Mouse (Mus musculus) lung, adult 10 weeks (tissue): ENCODE data around the gene Gapdh. TPM values are rescaled to one million over a fixed set of nuclear protein-coding genes. Genes with fewer than 3 reads are reported as not detected.

Source experiments
- polyA plus RNA-seq: library from polyadenylated mRNA; stranded (reverse); fragments of 350-450 nt; fragmentation: Illumina TruSeq; extraction: RNeasy Lipid Tissue Mini Kit (QIAGEN cat#74804); gene quantifications from one replicate; pipeline ENCODE4 v1.2.3, GENCODE M21; 2014; ENCODE audit warnings: low read depth, low replicate concordance; ENCODE audit not compliant: insufficient read depth

The Gapdh gene
- 405 TPM for polyA plus RNA-seq

GRCm38 (mm10) chr6:125166051-125166751 is at the start of gene Gapdh:
Gapdh (minus strand) TSS chr6:125166467.

GRCm38 (mm10) chr6:125215148-125215954 is 49.1 kb upstream of the Gapdh start, which contains the start of gene Vamp1:
Vamp1 (plus strand) TSS chr6:125215551.

GRCm38 (mm10) chr6:125191332-125192015 is 25.2 kb upstream of the Gapdh start, which contains the start of the genes Ncapd2 and Mrpl51:
Ncapd2 (minus strand) TSS chr6:125191701.
Mrpl51 (plus strand) TSS chr6:125191801.

GRCm38 (mm10) chr6:125145001-125145400 is 21.3 kb downstream of the Gapdh start, which contains the start of gene Iffo1:
Iffo1 (plus strand) TSS chr6:125145241.

GRCm38 (mm10) chr6:125131302-125132156 is 34.7 kb downstream of the Gapdh start, which contains the start of gene Nop2:
Nop2 (plus strand) TSS chr6:125131909.

Other genes with a start within 250 kb of the Gapdh start
- 863 TPM for gene Ptms, start 246.4 kb downstream of the Gapdh start, polyA plus RNA-seq
- 166 TPM for gene Mlf2, start 235.1 kb downstream of the Gapdh start, polyA plus RNA-seq
- gene Cops7a, start 200.9 kb downstream of the Gapdh start, polyA plus RNA-seq = 66.9 TPM
- gene Pianp, start 169.8 kb downstream of the Gapdh start, polyA plus RNA-seq = 0.85 TPM
- 14.9 TPM for gene Zfp384, start 157.3 kb downstream of the Gapdh start, polyA plus RNA-seq
- 48.9 TPM for gene Ing4, start 126.7 kb downstream of the Gapdh start, polyA plus RNA-seq
- gene Acrbp, start 116.8 kb downstream of the Gapdh start, polyA plus RNA-seq = 5.7 TPM
- 0.61 TPM for gene Lpar5, start 98.5 kb downstream of the Gapdh start, polyA plus RNA-seq
- 28.2 TPM for gene Chd4, start 70.5 kb downstream of the Gapdh start, polyA plus RNA-seq
- gene Nop2, start 34.6 kb downstream of the Gapdh start, polyA plus RNA-seq = 11.0 TPM
- 8.6 TPM for gene Iffo1, start 21.2 kb downstream of the Gapdh start, polyA plus RNA-seq
- gene Ncapd2, start 25.2 kb upstream of the Gapdh start, polyA plus RNA-seq = 5.2 TPM
- 67.2 TPM for gene Mrpl51, start 25.3 kb upstream of the Gapdh start, polyA plus RNA-seq
- 3.8 TPM for gene Vamp1, start 49.1 kb upstream of the Gapdh start, polyA plus RNA-seq
- gene Tapbpl, start 65.4 kb upstream of the Gapdh start, polyA plus RNA-seq = 20.4 TPM
- 4.9 TPM for gene Cd27, start 70.5 kb upstream of the Gapdh start, polyA plus RNA-seq
- not detected for gene Tuba3a, start 119.6 kb upstream of the Gapdh start, polyA plus RNA-seq
- gene Ltbr, start 147.4 kb upstream of the Gapdh start, polyA plus RNA-seq = 66.9 TPM
- 82.4 TPM for gene Scnn1a, start 154.2 kb upstream of the Gapdh start, polyA plus RNA-seq
- 94.3 TPM for gene Tnfrsf1a, start 182.9 kb upstream of the Gapdh start, polyA plus RNA-seq
- 0.72 TPM for gene Plekhg6, start 214.3 kb upstream of the Gapdh start, polyA plus RNA-seq